Mouse (Mus musculus): Measurements from ENCODE around the gene Fbf1. TPM values are rescaled to one million over a fixed set of nuclear protein-coding genes. Genes with fewer than 3 reads are reported as not detected.

The Fbf1 gene
- total RNA-seq, 1 experiment: 32.1 TPM

- H3K27ac ChIP-seq (ENCODE audit: insufficient read depth, low read depth, low read length, poor library complexity, severe bottlenecking): no peak overlapping the region
- peaks cover 0 to 30% of the 10 kb centered on the region in 2 experiments; a peak in 2 of 4 replicates for H3K4me1 ChIP-seq (ENCODE audit: control insufficient read depth in 2 of 2, insufficient read depth in 2 of 2, low read length in 2 of 2, poor library complexity in 1 of 2)
- no peaks in the 10 kb centered on the region for H3K9me3 ChIP-seq (ENCODE audit: control insufficient read depth, insufficient read depth, low read depth, low read length)
- DNase-seq (ENCODE audit: low read depth, low spot score): no peak
- in situ Hi-C loops (cut with MboI; ENCODE audit: low sequenced_read_pairs in 2 of 2, unreplicated experiment in 2 of 2): no loop called here
- no peak for TF ChIP-seq CHD2 (IDR thresholded peaks at IDR 0.05; ENCODE audit: low read depth, low read length)
- no peak for TF ChIP-seq ZNF384 (IDR thresholded peaks at IDR 0.05; ENCODE audit: low read depth, low read length)
- no peak for TF ChIP-seq MAFK (IDR thresholded peaks at IDR 0.05; ENCODE audit: insufficient read depth, low read depth, low read length)
- no peak for TF ChIP-seq HCFC1 (IDR thresholded peaks at IDR 0.05; ENCODE audit: borderline replicate concordance, insufficient read depth, low read length)
- TF ChIP-seq ZC3H11A (IDR thresholded peaks at IDR 0.05; ENCODE audit: borderline replicate concordance, low read depth, low read length): no peak
- peak overlapping the region in 1 of 2 experiments; percentile 48; a peak in 2 of 4 replicates for H3K4me3 ChIP-seq (ENCODE audit: insufficient read depth in 1 of 2, low read depth in 1 of 2, low read length in 2 of 2, poor library complexity in 1 of 2, severe bottlenecking in 1 of 2)
- H3K36me3 ChIP-seq (ENCODE audit: control insufficient read depth, insufficient read depth, low read length, poor library complexity, severe bottlenecking): peaks cover 7% of the 10 kb centered on the region; the same call in 1 of the 2 replicates
- no peak overlapping the region for H3K9ac ChIP-seq (ENCODE audit: insufficient read depth, low read depth, low read length, poor library complexity, severe bottlenecking)
Observed at GRCm38 (mm10) chr11:116145481-116146293, 22.3 kb downstream of the Fbf1 start.

GRCm38 (mm10) chr11:116143468-116143867 is 24.5 kb downstream of the Fbf1 start:
- H3K4me1 ChIP-seq (ENCODE audit: control insufficient read depth in 2 of 2, insufficient read depth in 2 of 2, low read length in 2 of 2, poor library complexity in 1 of 2): peaks cover 1 to 28% of the 10 kb centered on the region in 2 experiments; a peak in 2 of 4 replicates
- in situ Hi-C loops (cut with MboI; ENCODE audit: low sequenced_read_pairs in 2 of 2, unreplicated experiment in 2 of 2): no loop called here
- no peak overlapping the region for H3K27ac ChIP-seq (ENCODE audit: insufficient read depth, low read depth, low read length, poor library complexity, severe bottlenecking)
- peaks cover 7% of the 10 kb centered on the region; the same call in 1 of the 2 replicates for H3K36me3 ChIP-seq (ENCODE audit: control insufficient read depth, insufficient read depth, low read length, poor library complexity, severe bottlenecking)
- no peak for TF ChIP-seq ZC3H11A (IDR thresholded peaks at IDR 0.05; ENCODE audit: borderline replicate concordance, low read depth, low read length)
- no peak for TF ChIP-seq CHD2 (IDR thresholded peaks at IDR 0.05; ENCODE audit: low read depth, low read length)
- TF ChIP-seq HCFC1 (IDR thresholded peaks at IDR 0.05; ENCODE audit: borderline replicate concordance, insufficient read depth, low read length): no peak
- no peak for TF ChIP-seq ZNF384 (IDR thresholded peaks at IDR 0.05; ENCODE audit: low read depth, low read length)
- TF ChIP-seq MAFK (IDR thresholded peaks at IDR 0.05; ENCODE audit: insufficient read depth, low read depth, low read length): no peak
- H3K4me3 ChIP-seq (ENCODE audit: insufficient read depth in 1 of 2, low read depth in 1 of 2, low read length in 2 of 2, poor library complexity in 1 of 2, severe bottlenecking in 1 of 2): no peak overlapping the region
- no peaks in the 10 kb centered on the region for H3K9me3 ChIP-seq (ENCODE audit: control insufficient read depth, insufficient read depth, low read depth, low read length)
- no peak for DNase-seq (ENCODE audit: low read depth, low spot score)
- H3K9ac ChIP-seq (ENCODE audit: insufficient read depth, low read depth, low read length, poor library complexity, severe bottlenecking): no peak overlapping the region

GRCm38 (mm10) chr11:116142211-116142991 is 25.6 kb downstream of the Fbf1 start:
- Histone ChIP-seq H3K9me3 (ENCODE audit: control insufficient read depth, insufficient read depth, low read depth, low read length) (no peaks in the 10 kb centered on the region), H3K36me3 (ENCODE audit: control insufficient read depth, insufficient read depth, low read length, poor library complexity, severe bottlenecking) (peaks cover 1% of the 10 kb centered on the region; the same call in 1 of the 2 replicates), H3K4me3 (ENCODE audit: insufficient read depth in 1 of 2, low read depth in 1 of 2, low read length in 2 of 2, poor library complexity in 1 of 2, severe bottlenecking in 1 of 2) (peak overlapping the region in 1 of 2 experiments; percentile 31; a peak in 2 of 4 replicates), H3K9ac (ENCODE audit: insufficient read depth, low read depth, low read length, poor library complexity, severe bottlenecking) (peak overlapping the region; percentile 63), H3K27ac (ENCODE audit: insufficient read depth, low read depth, low read length, poor library complexity, severe bottlenecking) (peak overlapping the region; percentile 86), H3K4me1 (ENCODE audit: control insufficient read depth in 2 of 2, insufficient read depth in 2 of 2, low read length in 2 of 2, poor library complexity in 1 of 2) (peaks cover 1 to 28% of the 10 kb centered on the region in 2 experiments; a peak in 2 of 4 replicates)
- TF ChIP-seq MAFK (IDR thresholded peaks at IDR 0.05; ENCODE audit: insufficient read depth, low read depth, low read length): peak; percentile 95
- TF ChIP-seq HCFC1 (IDR thresholded peaks at IDR 0.05; ENCODE audit: borderline replicate concordance, insufficient read depth, low read length): no peak
- in situ Hi-C loops (cut with MboI; ENCODE audit: low sequenced_read_pairs in 2 of 2, unreplicated experiment in 2 of 2): no loop called here
- DNase-seq (ENCODE audit: low read depth, low spot score): no peak

GRCm38 (mm10) chr11:116138468-116139138 is 29.4 kb downstream of the Fbf1 start, which contains the start of gene Mrpl38:
Gene Mrpl38 (minus strand): TSS chr11:116138868.
- Histone ChIP-seq H3K9me3 (ENCODE audit: control insufficient read depth, insufficient read depth, low read depth, low read length) (no peaks in the 10 kb centered on the region), H3K36me3 (ENCODE audit: control insufficient read depth, insufficient read depth, low read length, poor library complexity, severe bottlenecking) (peaks cover 22% of the 10 kb centered on the region), H3K4me1 (ENCODE audit: control insufficient read depth in 2 of 2, insufficient read depth in 2 of 2, low read length in 2 of 2, poor library complexity in 1 of 2) (peaks cover 3 to 22% of the 10 kb centered on the region in 2 experiments; a peak in 2 of 4 replicates), H3K9ac (ENCODE audit: insufficient read depth, low read depth, low read length, poor library complexity, severe bottlenecking) (peak within 1 kb of the TSS; percentile 98), H3K4me3 (ENCODE audit: insufficient read depth in 1 of 2, low read depth in 1 of 2, low read length in 2 of 2, poor library complexity in 1 of 2, severe bottlenecking in 1 of 2) (peak within 1 kb of the TSS; percentile 94 to 98), H3K27ac (ENCODE audit: insufficient read depth, low read depth, low read length, poor library complexity, severe bottlenecking) (peak within 1 kb of the TSS; percentile 72; the same call in 1 of the 2 replicates)
- peak; percentile 97 for DNase-seq (ENCODE audit: low read depth, low spot score)
- TF ChIP-seq CHD2 (IDR thresholded peaks at IDR 0.05; ENCODE audit: low read depth, low read length): 0 out of 2 replicates have a peak, but pooled peaks have one; percentile 20
- TF ChIP-seq MAFK (IDR thresholded peaks at IDR 0.05; ENCODE audit: insufficient read depth, low read depth, low read length): 0 out of 2 replicates have a peak, but pooled peaks have one; percentile 5
- TF ChIP-seq HCFC1 (IDR thresholded peaks at IDR 0.05; ENCODE audit: borderline replicate concordance, insufficient read depth, low read length): 0 out of 2 replicates have a peak, but pooled peaks have one; percentile 49
- TF ChIP-seq ZC3H11A (IDR thresholded peaks at IDR 0.05; ENCODE audit: borderline replicate concordance, low read depth, low read length): no peak
- no peak for TF ChIP-seq ZNF384 (IDR thresholded peaks at IDR 0.05; ENCODE audit: low read depth, low read length)
- in situ Hi-C loops (cut with MboI; ENCODE audit: low sequenced_read_pairs in 2 of 2, unreplicated experiment in 2 of 2): no loop called here

Measured in ES-E14 (cell line).